ENCODE assay signal across 15 mouse cellular contexts in genomic region chr1:25281471-25281870, GRCm38 (mm10).
DNase-seq lines count a peak whose midpoint lies in the region; TF ChIP-seq lines count a peak whose summit lies in the region.
"Had no signal": no experiment of that assay in that cellular context is flagged by ENCODE, and none has a peak within 500 bp of the region (broad histone marks: within the 10 kb centered on the region; RNA-seq: fewer than 3 reads in every experiment).

No protein-coding gene starts in this region.

- no peaks in the 10 kb centered on the region for H3K4me1 ChIP-seq in cerebellum, adult 2 months (ENCODE audit: control insufficient read depth, insufficient read depth, low read length)
- H3K4me1 ChIP-seq: embryonic facial prominence, embryonic 12.5 days; midbrain, embryonic 13.5 days; neural tube, embryonic 13.5 days had no signal

- no peaks in the 10 kb centered on the region for H3K27me3 ChIP-seq in cerebellum, adult 2 months (ENCODE audit: control insufficient read depth, insufficient read depth, low read length)
- H3K27me3 ChIP-seq: embryonic facial prominence, embryonic 12.5 days; midbrain, embryonic 13.5 days; neural tube, embryonic 13.5 days had no signal

- peak; percentile 21 to 41 for DNase-seq in left cerebral cortex, postnatal 14 days (ENCODE audit: low spot score in 2 of 2)
- DNase-seq in left cerebral cortex, adult 11 months (ENCODE audit: low spot score), result no peak
- peak; percentile 47 for DNase-seq in brain, embryonic 14.5 days (ENCODE audit: low read depth)
- DNase-seq in cerebellum, adult 2 months, result peak; percentile 28 to 66
- DNase-seq in layer of hippocampus, adult 8-10 months (ENCODE audit: low spot score in 2 of 2), result peak; percentile 26 to 34
- DNase-seq in ovary, postnatal 10 days (ENCODE audit: low spot score), result no peak
- DNase-seq in kidney, adult 18-20 months, result no peak
- DNase-seq: adrenal gland, postnatal 36 days; thymus, adult 18-20 months had no signal

- 9% methylated on average over 8 of the region's 8 CpGs for WGBS in cerebellum, adult 2 months

- no peak for TF ChIP-seq POLR2A in brain, embryonic 14.5 days (IDR thresholded peaks at IDR 0.05; ENCODE audit: borderline replicate concordance, extremely low read depth, insufficient read depth, insufficient read length, poor library complexity, severe bottlenecking)
- no peak for TF ChIP-seq POLR2A in cerebellum, adult 2 months (IDR thresholded peaks at IDR 0.05; ENCODE audit: borderline replicate concordance, insufficient read depth, low read length)

- H3K4me3 ChIP-seq in cerebellum, adult 2 months (replicated peaks; ENCODE audit: insufficient read depth, low read depth, low read length), result no peak overlapping the region
- H3K4me3 ChIP-seq: embryonic facial prominence, embryonic 12.5 days; midbrain, embryonic 13.5 days; neural tube, embryonic 13.5 days had no signal

- TF ChIP-seq CTCF in brain, embryonic 14.5 days (IDR thresholded peaks at IDR 0.05; ENCODE audit: borderline replicate concordance, extremely low read depth, insufficient read depth, insufficient read length), result no peak
- no peak for TF ChIP-seq CTCF in cerebellum, adult 2 months (IDR thresholded peaks at IDR 0.05; ENCODE audit: borderline replicate concordance, insufficient read depth, low read depth, low read length)

- no peak overlapping the region for H3K27ac ChIP-seq in cerebellum, adult 2 months (ENCODE audit: insufficient read depth, low read length)
- H3K27ac ChIP-seq: embryonic facial prominence, embryonic 12.5 days; kidney, postnatal 0 days; liver, embryonic 14.5 days; macrophage; midbrain, embryonic 13.5 days; neural tube, embryonic 13.5 days had no signal

- intact Hi-C loops in left cerebral cortex, postnatal 14 days (cut with DNase I), result no loop called here

Comparison
In these comparisons a context has a peak if more than half of its experiments do, and no peak if none do; other contexts are left out.
1. DNase-seq: peak in left cerebral cortex, postnatal 14 days (2 of 2), brain, embryonic 14.5 days (single experiment), cerebellum, adult 2 months (2 of 2) and layer of hippocampus, adult 8-10 months (2 of 2); none in left cerebral cortex, adult 11 months (single experiment), ovary, postnatal 10 days (single experiment) and kidney, adult 18-20 months (single experiment).